Mouse (Mus musculus) neural tube, embryonic 12.5 days (tissue): ENCODE results near the gene Gatad2b. TPM values are rescaled to one million over a fixed set of nuclear protein-coding genes. Genes with fewer than 3 reads are reported as not detected.

Source experiments
- ATAC-seq: fragments of 200-750 bp; cut with Nextera tagmentation; 2 replicates; pipeline ENCODE4 v1.8.0; 2017; ENCODE audit warnings: low read depth, mild to moderate bottlenecking, moderate TSS enrichment, moderate library complexity; ENCODE audit not compliant: low FRiP score
- H3K27ac ChIP-seq: fragments of 300-500 bp; sonication (generic); 2 replicates; pipeline ENCODE4 v1.5.1; 2016
- H3K27me3 ChIP-seq: fragments of 300-500 bp; sonication (generic); replicated peaks from 2 replicates; pipeline ENCODE4 v1.6.1; 2016; ENCODE audit warnings: mild to moderate bottlenecking
- H3K36me3 ChIP-seq: fragments of 300-500 bp; sonication (generic); 2 replicates; pipeline ENCODE4 v1.6.1; 2016; ENCODE audit warnings: mild to moderate bottlenecking
- H3K4me1 ChIP-seq: fragments of 300-500 bp; sonication (generic); 2 replicates; pipeline ENCODE4 v1.6.1; 2016
- H3K4me2 ChIP-seq: fragments of 300-500 bp; sonication (generic); replicated peaks from 2 replicates; pipeline ENCODE4 v1.6.1; 2016; ENCODE audit warnings: mild to moderate bottlenecking
- H3K4me3 ChIP-seq: fragments of 300-500 bp; sonication (generic); 2 replicates; pipeline ENCODE4 v1.5.1; 2016
- H3K9ac ChIP-seq: fragments of 300-500 bp; sonication (generic); 2 replicates; pipeline ENCODE4 v1.6.1; 2016; ENCODE audit warnings: mild to moderate bottlenecking
- H3K9me3 ChIP-seq: fragments of 300-500 bp; sonication (generic); 2 replicates; pipeline ENCODE4 v1.6.1; 2016; ENCODE audit warnings: mild to moderate bottlenecking
- WGBS: fragments of 180-500 bp; shearing (Covaris S2); methylation state at CpG from one replicate; pipeline ENCODE4 v1.1.7; 2016; 5-methylcytosine and 5-hydroxymethylcytosine counted together
- polyA plus RNA-seq: library from polyadenylated mRNA; unstranded; fragments of >200 nt; fragmentation: Nextera tagmentation; extraction: Ambion mirVana; gene quantifications from 2 replicates; pipeline ENCODE4 v1.2.1, GENCODE M21; 2016

Gatad2b gene
- polyA plus RNA-seq, 1 experiment from 2014 or later, result 12.8 TPM

DNA sequence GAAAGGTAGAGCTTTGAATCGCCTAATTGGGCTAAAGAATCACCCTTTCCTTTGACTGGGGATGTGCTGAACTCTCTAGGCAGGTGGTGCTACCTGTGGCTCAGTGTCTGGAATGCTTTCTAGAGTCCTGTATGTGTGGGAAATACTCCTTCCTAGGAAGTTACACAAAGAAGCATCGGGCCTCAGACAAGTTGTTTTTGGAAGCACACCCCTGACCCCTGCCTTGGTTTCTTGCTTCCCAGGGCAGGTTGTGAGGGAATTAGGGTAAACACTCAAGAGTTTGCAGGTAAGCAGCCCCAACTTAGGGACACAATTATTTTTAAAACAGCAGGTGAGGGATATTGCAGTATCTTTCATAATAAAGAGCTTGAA lies 37.8 kb upstream of the Gatad2b start:
- H3K27me3 ChIP-seq, result no peaks in the 10 kb centered on the region
- H3K27ac ChIP-seq, result no peak overlapping the region
- peaks cover 39% of the 10 kb centered on the region for H3K36me3 ChIP-seq

DNA sequence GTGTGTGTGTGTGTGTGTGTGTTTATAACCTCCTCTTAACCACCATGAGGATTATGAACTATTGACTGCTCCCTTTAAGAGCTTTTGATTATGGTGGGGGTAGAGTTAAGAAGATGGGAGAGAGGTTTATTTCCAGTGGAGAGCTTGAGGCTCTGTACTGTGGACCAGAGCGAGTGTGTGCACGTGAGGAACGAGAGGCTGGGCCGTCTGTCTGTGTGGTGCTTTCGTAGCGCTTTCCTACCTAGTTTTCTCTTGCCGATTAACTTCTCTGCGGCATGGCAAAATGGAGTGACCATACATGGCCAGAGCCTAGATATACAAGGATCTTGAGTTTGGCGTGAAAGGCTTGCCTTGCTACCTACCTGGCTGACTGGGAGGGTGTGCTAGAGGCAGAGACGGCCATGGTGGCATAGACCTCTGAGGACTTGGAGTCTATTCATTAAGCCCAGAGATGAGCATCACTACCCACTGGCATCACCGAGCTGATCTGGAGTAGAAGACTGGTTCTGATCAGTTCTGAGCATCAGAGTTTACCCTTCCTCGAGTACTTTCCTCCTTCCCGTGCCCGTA lies 37.1 kb upstream of the Gatad2b start:
- Histone ChIP-seq H3K4me2 (peak overlapping the region; percentile 83), H3K27ac (no peak overlapping the region), H3K27me3 (no peaks in the 10 kb centered on the region), H3K4me1 (peaks cover 15% of the 10 kb centered on the region), H3K36me3 (peaks cover 42% of the 10 kb centered on the region), H3K4me3 (no peak overlapping the region), H3K9me3 (no peaks in the 10 kb centered on the region), H3K9ac (no peak overlapping the region)
- 96% methylated on average over 14 of the region's 14 CpGs for WGBS
- no peak for ATAC-seq

More for the DNA sequence above, 37.8 kb upstream of the Gatad2b start:
- Histone ChIP-seq H3K4me2 (peak overlapping the region; percentile 83), H3K4me3 (peak overlapping the region; percentile 88), H3K9ac (peak overlapping the region; percentile 88), H3K9me3 (no peaks in the 10 kb centered on the region), H3K4me1 (peaks cover 15% of the 10 kb centered on the region)
- WGBS, result 19% methylated on average over 2 of the region's 2 CpGs
- no peak for ATAC-seq

DNA sequence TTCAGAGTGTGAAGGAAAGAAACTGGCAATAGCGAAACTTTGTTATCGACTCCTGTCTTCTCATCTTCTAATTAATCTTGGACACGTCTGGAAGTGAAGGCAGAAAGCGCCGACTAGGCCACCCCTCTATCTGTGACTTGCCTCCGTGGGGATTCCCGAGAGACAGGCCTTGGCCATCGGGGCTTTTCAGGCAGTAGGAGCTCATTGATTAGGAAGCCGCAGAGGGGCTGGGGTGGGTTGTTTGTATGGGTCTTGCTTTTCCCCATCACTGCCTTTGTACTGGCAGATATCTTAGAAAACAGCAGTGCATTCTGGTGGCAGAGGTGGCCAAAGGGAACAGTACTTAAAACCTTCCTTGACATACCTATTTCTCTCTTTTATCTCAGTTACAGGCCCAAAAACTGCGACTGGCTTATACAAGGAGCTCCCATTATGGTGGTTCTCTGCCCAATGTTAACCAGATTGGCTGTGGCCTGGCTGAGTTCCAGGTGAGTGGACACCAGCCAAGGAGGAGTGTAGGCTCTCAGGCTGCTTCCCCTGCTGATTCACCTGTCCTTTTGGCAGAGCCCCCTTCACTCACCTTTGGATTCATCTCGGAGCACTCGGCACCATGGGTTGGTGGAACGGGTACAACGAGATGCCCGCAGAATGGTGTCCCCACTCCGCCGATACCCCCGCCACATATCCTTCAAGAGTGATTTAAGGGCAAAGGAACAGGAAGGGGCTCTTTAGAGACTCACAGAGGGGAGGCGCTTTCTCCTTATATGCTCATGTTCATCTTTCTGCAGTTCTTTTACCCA lies 36.0 kb upstream of the Gatad2b start:
- H3K4me3 ChIP-seq, result no peak overlapping the region
- peaks cover 15% of the 10 kb centered on the region for H3K4me1 ChIP-seq
- 93% methylated on average over 19 of the region's 19 CpGs for WGBS
- no peak overlapping the region for H3K9ac ChIP-seq
- no peaks in the 10 kb centered on the region for H3K27me3 ChIP-seq
- no peak overlapping the region for H3K27ac ChIP-seq
- no peak for ATAC-seq
- no peaks in the 10 kb centered on the region for H3K9me3 ChIP-seq
- peaks cover 43% of the 10 kb centered on the region for H3K36me3 ChIP-seq
- H3K4me2 ChIP-seq, result no peak overlapping the region

DNA sequence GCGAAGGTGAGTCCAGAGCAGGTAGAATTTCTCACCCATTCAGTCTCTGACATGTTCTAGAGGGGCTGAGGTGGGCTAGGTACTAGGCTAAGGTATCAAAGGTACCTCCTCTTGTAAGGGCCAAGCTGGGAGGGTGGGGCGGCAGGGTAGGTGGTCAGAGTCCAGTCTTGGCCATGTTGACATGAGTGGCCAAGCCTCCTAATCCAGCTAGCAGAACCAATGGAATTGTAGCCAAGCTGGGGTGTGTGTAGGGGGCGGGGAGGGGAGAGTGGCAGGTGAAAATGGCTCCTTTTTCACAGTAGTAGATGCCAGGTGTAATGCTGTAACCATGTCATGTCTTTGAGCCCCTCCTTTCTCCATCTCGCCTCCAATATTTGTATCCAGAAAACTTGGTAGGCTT lies 34.5 kb upstream of the Gatad2b start:
- Histone ChIP-seq H3K36me3 (peaks cover 59% of the 10 kb centered on the region), H3K27ac (no peak overlapping the region), H3K9ac (no peak overlapping the region), H3K4me1 (peaks cover 15% of the 10 kb centered on the region), H3K27me3 (no peaks in the 10 kb centered on the region), H3K9me3 (no peaks in the 10 kb centered on the region), H3K4me3 (no peak overlapping the region), H3K4me2 (no peak overlapping the region)
- WGBS, result 89% methylated on average over 4 of the region's 4 CpGs
- ATAC-seq, result no peak

DNA sequence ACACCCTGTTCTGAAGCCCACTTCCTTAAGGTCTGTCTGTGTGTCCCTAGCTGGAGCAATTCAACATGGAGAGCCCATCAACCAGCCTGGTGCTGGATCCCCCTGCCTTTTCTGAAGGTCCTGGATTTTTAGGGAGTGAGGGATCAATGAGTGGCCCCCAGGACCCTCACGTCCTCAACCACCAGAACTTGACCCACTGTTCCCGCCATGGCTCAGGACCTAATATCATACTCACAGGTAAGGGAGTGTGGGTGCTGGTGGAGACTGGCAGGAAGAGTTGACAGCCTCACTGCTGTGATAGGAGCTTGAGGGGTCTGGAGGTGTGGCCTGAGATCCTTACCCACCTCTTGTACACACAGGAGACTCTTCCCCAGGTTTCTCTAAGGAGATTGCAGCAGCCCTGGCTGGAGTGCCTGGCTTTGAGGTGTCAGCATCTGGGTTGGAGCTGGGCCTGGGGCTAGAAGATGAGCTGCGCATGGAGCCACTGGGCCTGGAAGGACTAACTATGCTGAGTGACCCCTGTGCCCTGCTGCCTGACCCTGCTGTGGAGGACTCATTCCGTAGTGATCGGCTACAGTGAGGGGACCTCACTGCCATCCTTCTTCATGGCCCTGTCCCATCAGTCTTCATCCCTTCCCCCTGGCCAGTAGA lies 29.7 kb upstream of the Gatad2b start:
- H3K9ac ChIP-seq, result no peak overlapping the region
- H3K36me3 ChIP-seq, result peaks cover 54% of the 10 kb centered on the region
- H3K4me3 ChIP-seq, result no peak overlapping the region
- H3K4me1 ChIP-seq, result peaks cover 9% of the 10 kb centered on the region
- H3K27ac ChIP-seq, result no peak overlapping the region
- H3K4me2 ChIP-seq, result no peak overlapping the region
- 93% methylated on average over 5 of the region's 5 CpGs for whole genome bisulfite sequencing
- H3K27me3 ChIP-seq, result no peaks in the 10 kb centered on the region
- H3K9me3 ChIP-seq, result no peaks in the 10 kb centered on the region
- ATAC-seq, result no peak

DNA sequence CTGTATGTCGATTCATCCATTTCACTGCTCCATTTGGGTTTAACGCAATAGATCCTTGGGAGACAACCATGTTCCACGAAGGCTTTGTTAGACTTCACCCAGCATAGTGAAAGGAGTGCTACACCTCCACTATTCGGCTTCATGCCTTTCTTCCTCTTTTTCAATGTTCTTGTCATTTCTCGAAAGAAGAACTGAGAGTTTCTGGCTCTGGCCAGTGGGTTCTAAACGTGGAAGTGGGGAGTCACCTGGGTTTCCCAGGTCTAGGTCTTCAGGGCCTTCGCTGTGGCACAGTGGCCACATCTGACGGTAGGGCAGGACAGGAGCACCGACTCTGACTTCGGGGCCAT lies 28.3 kb upstream of the Gatad2b start:
- peak overlapping the region; percentile 81 for H3K4me2 ChIP-seq
- peaks cover 45% of the 10 kb centered on the region for H3K36me3 ChIP-seq
- no peaks in the 10 kb centered on the region for H3K27me3 ChIP-seq
- H3K9me3 ChIP-seq, result no peaks in the 10 kb centered on the region
- H3K27ac ChIP-seq, result no peak overlapping the region
- WGBS, result 37% methylated on average over 10 of the region's 10 CpGs
- no peak for ATAC-seq
- H3K4me3 ChIP-seq, result peak overlapping the region; percentile 93
- H3K4me1 ChIP-seq, result peaks cover 9% of the 10 kb centered on the region
- peak overlapping the region; percentile 94; the same call in 1 of the 2 replicates for H3K9ac ChIP-seq

DNA sequence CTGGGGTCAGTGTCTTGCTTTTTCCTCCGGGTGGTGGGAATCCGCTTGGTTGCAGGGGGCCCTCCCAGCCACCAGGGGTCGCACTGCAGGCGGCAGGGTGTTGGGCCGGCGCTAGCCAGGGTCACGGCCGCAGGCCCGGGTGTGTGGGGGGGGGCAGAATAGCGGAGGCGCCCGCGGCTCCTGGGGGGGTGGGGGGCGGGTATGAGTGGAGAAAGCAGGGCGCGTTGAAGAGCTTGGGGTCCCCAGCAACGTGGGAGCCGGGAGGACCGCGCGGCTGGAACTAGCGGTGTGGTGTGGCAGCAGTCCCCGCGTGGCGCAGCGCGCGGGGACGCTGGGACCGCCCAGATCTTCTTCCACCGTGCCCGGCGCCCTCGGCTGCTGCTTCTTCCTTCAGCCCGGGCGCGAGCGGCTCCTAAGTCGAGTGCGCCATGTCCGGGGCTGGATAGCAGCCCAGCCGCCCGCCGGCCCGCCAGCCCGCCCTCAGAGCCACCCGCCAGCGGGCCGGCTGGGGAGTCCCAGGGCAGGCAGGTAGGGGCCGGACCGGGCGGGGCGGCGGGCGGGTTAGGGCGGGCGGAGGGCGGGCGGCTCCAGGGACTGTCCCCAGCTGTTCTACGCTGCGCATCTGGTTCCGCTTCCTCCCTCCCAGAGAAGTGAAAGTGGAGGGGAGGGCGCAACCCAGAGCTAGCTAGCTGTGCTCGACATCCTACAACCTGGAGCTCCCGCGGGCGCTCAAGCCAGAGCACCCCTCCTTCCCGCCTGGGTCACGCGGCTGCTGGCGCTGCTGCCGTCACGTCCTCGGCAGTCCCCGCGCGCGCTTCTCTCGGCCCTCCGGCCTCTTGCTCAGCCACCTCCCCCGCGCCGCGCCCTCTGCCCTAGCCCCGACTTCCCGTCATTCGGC lies 27.7 kb upstream of the Gatad2b start, which contains the start of gene Dennd4b:
Gene Dennd4b (plus strand): TSS at position 152 of the 898 bp plus-strand sequence.
- H3K4me2 ChIP-seq, result peak within 1 kb of the TSS; percentile 81
- peak; percentile 90 for ATAC-seq
- under 1% methylated on average over 80 of the region's 87 CpGs for WGBS
- H3K36me3 ChIP-seq, result peaks cover 42% of the 10 kb centered on the region
- H3K9me3 ChIP-seq, result no peaks in the 10 kb centered on the region
- H3K27ac ChIP-seq, result peak within 1 kb of the TSS; percentile 92
- H3K27me3 ChIP-seq, result no peaks in the 10 kb centered on the region
- peaks cover 9% of the 10 kb centered on the region for H3K4me1 ChIP-seq
- peak within 1 kb of the TSS; percentile 93 for H3K4me3 ChIP-seq
- H3K9ac ChIP-seq, result peak within 1 kb of the TSS; percentile 94

DNA sequence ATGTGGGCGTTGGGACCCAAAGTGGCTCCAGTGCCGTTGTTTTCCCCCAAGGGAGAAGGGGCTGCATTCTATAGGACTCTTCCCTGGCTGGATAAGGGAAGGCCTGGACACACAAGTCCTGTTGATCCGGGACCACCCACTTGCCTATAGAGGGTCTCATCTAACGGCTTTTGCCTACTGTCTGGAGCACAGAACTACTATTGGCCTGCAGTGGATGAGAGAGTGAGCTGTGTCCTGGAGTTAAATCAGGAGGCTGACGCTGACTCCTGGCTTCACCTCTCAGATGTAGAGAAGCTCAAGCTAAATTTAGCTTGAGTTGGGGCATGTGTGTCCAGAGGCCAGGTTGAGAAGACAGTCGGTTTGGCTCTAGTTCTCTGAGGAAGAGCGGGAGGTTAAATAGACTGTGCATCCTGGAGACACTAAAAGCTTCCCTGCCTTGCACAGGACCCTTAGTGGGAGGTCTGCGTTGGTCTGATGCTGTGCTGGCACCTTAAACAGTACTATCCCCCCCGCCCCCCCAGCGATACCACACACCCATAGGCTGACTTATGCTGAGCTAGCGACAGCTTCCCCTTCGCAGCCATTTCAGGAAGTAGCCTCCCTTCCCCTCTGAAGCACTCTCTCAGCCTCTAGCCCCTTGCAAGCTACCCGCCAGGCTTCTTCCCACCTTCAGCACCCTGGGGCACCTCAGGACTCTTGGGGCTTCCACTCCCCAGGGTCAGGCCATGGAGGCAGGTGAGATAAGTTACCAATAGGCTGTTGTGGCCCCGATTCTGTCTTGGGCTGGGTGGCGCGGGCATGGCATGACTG lies 26.8 kb upstream of the Gatad2b start:
- Histone ChIP-seq H3K9me3 (no peaks in the 10 kb centered on the region), H3K4me3 (peak overlapping the region; percentile 93), H3K4me2 (peak overlapping the region; percentile 81), H3K4me1 (peaks cover 9% of the 10 kb centered on the region), H3K27ac (peak overlapping the region; percentile 92), H3K27me3 (no peaks in the 10 kb centered on the region), H3K36me3 (peaks cover 42% of the 10 kb centered on the region), H3K9ac (peak overlapping the region; percentile 94)
- WGBS, result 30% methylated on average over 16 of the region's 16 CpGs
- ATAC-seq, result peak; percentile 48

DNA sequence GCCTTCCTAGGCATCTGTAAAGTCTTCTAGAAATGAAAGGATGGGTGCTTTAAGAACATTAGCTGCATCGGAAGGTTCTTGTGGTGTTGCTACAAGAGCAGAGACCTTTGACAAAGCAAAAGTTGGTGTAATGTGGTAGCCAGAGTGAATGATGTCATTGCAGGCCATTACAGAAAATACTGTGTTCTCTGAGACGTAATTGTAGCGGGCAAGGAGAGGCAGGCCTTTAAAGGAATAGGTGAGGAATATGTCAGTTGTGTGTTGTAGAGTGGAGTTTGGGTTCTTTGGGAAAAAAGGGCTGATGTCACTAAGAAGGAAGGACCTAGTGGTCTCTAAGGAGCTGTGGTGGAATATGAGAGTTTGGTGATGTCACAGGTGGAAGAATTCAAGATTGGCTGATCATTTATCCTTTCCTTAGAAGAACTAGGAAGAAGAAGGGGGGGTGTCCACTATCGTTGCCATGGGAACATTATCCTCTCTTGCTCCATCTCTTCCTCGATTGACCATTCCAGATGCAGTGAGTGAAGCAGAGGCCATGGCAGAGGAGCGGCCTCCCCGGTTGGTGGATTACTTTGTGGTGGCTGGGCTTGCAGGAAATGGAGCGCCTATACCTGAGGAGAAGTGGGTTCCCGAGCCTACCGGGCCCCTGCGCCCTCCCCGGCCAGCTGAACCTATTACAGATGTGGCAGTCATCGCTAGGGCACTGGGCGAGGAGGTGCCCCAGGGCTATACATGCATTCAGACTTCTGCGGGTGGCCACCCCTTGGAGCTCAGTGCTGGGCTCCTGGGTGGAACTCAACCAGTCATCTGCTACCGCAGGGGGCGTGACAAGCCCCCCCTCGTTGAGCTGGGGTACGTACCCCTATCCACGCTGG lies 25.8 kb upstream of the Gatad2b start:
- no peak overlapping the region for H3K9ac ChIP-seq
- no peaks in the 10 kb centered on the region for H3K9me3 ChIP-seq
- H3K36me3 ChIP-seq, result peaks cover 40% of the 10 kb centered on the region
- H3K4me3 ChIP-seq, result no peak overlapping the region
- no peaks in the 10 kb centered on the region for H3K27me3 ChIP-seq
- H3K4me1 ChIP-seq, result peaks cover 9% of the 10 kb centered on the region
- H3K4me2 ChIP-seq, result 0 out of 2 replicates have a peak overlapping the region, but pooled peaks have one; percentile 81
- 93% methylated on average over 20 of the region's 20 CpGs for WGBS
- no peak overlapping the region for H3K27ac ChIP-seq
- no peak for ATAC-seq

DNA sequence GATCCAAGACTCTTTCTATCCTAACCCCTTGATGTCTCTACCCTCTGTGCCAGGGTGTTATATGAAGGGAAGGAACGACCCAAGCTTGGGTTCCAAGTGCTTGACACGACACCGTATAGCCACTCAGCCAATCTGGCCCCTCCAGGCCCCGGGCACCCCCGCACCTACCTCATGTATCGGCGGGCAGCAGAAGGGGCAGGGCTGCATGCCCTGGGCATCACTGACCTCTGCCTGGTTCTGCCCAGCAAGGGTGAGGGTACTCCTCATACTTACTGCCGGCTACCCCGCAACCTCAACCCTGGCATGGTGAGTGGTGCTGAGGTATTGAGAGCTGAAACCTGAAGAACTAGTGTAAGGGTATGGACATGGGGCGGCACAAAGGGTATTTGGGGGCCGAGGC lies 24.8 kb upstream of the Gatad2b start:
- Histone ChIP-seq H3K4me2 (no peak overlapping the region), H3K9ac (no peak overlapping the region), H3K27me3 (no peaks in the 10 kb centered on the region), H3K36me3 (peaks cover 39% of the 10 kb centered on the region), H3K4me3 (no peak overlapping the region), H3K27ac (no peak overlapping the region), H3K9me3 (no peaks in the 10 kb centered on the region), H3K4me1 (peaks cover 9% of the 10 kb centered on the region)
- no peak for ATAC-seq
- 92% methylated on average over 11 of the region's 11 CpGs for WGBS
